Mouse (Mus musculus) intestine, postnatal 0 days (tissue): ENCODE data around the gene Mepce. TPM values are rescaled to one million over a fixed set of nuclear protein-coding genes. Genes with fewer than 3 reads are reported as not detected.

Source experiments
- ATAC-seq: fragments of 200-750 bp; cut with Nextera tagmentation; 2 replicates; pipeline ENCODE4 v1.8.0; 2017; ENCODE audit warnings: mild to moderate bottlenecking, moderate TSS enrichment, moderate library complexity
- H3K27ac ChIP-seq: fragments of 300-500 bp; sonication (generic); 2 replicates; pipeline ENCODE4 v1.5.1; 2014; ENCODE audit warnings: mild to moderate bottlenecking, low read depth, low read length, moderate library complexity
- H3K27me3 ChIP-seq: fragments of 300-500 bp; sonication (generic); replicated peaks from 2 replicates; pipeline ENCODE4 v1.6.1; 2014; ENCODE audit warnings: low read length, mixed read lengths; ENCODE audit not compliant: control insufficient read depth, insufficient read depth
- H3K36me3 ChIP-seq: fragments of 300-500 bp; sonication (generic); 2 replicates; pipeline ENCODE4 v1.6.1; 2014; ENCODE audit warnings: mild to moderate bottlenecking, moderate library complexity; ENCODE audit not compliant: control insufficient read depth, insufficient read depth
- H3K4me1 ChIP-seq: fragments of 300-500 bp; sonication (generic); replicated peaks from 2 replicates; pipeline ENCODE4 v1.6.1; 2014; ENCODE audit warnings: antibody characterized with exemption, low read length, mixed read lengths; ENCODE audit not compliant: control insufficient read depth, insufficient read depth
- H3K4me2 ChIP-seq: fragments of 300-500 bp; sonication (generic); replicated peaks from 2 replicates; pipeline ENCODE4 v1.6.1; 2014; ENCODE audit warnings: low read depth, mild to moderate bottlenecking, moderate library complexity
- H3K4me3 ChIP-seq: fragments of 300-500 bp; sonication (generic); 2 replicates; pipeline ENCODE4 v1.5.1; 2014; ENCODE audit warnings: low read depth, low read length
- H3K9ac ChIP-seq: fragments of 300-500 bp; sonication (generic); 2 replicates; pipeline ENCODE4 v1.6.1; 2014; ENCODE audit warnings: mild to moderate bottlenecking, low read depth, low read length
- H3K9me3 ChIP-seq: fragments of 300-500 bp; sonication (generic); 2 replicates; pipeline ENCODE4 v1.6.1; 2016; ENCODE audit warnings: mixed run types; ENCODE audit not compliant: control insufficient read depth
- CTCF ChIP-seq: sonication (generic); IDR thresholded peaks from 2 replicates; pipeline ENCODE4 v1.5.1; 2016; ENCODE audit warnings: low read depth, mild to moderate bottlenecking, control low read depth, antibody characterized with exemption, moderate library complexity
- WGBS: fragments of 180-500 bp; shearing (Covaris S2); extraction: QIAGEN DNeasy Blood & Tissue Kit; methylation state at CpG from one replicate; pipeline ENCODE4 v1.1.7; 2014; 5-methylcytosine and 5-hydroxymethylcytosine counted together
- polyA plus RNA-seq: library from polyadenylated mRNA; unstranded; fragments of >200 nt; fragmentation: Nextera tagmentation; extraction: Ambion mirVana; gene quantifications from 2 replicates; pipeline ENCODE4 v1.2.1, GENCODE M21; 2015

Mepce gene
- polyA plus RNA-seq, 1 experiment from 2014 or later: 10.8 TPM

- no peak for TF ChIP-seq CTCF
- H3K9me3 ChIP-seq: no peaks in the 10 kb centered on the region
- H3K4me1 ChIP-seq: no peaks in the 10 kb centered on the region
- no peak overlapping the region for H3K4me2 ChIP-seq
- 79% methylated on average over 4 of the region's 4 CpGs for WGBS
- H3K9ac ChIP-seq: no peak overlapping the region
- no peaks in the 10 kb centered on the region for H3K36me3 ChIP-seq
- H3K4me3 ChIP-seq: no peak overlapping the region
- H3K27me3 ChIP-seq: no peaks in the 10 kb centered on the region
- H3K27ac ChIP-seq: no peak overlapping the region
- no peak for ATAC-seq
Observed at GRCm38 (mm10) chr5:137831106-137831505, 43.7 kb upstream of the Mepce start.

GRCm38 (mm10) chr5:137830238-137830637, 42.8 kb upstream of the Mepce start:
- Histone ChIP-seq H3K9me3 (no peaks in the 10 kb centered on the region), H3K27me3 (no peaks in the 10 kb centered on the region), H3K4me1 (no peaks in the 10 kb centered on the region), H3K9ac (no peak overlapping the region), H3K36me3 (no peaks in the 10 kb centered on the region), H3K4me2 (no peak overlapping the region), H3K27ac (no peak overlapping the region), H3K4me3 (no peak overlapping the region)
- no peak for ATAC-seq
- WGBS: 73% methylated on average over 7 of the region's 7 CpGs
- TF ChIP-seq CTCF: no peak

GRCm38 (mm10) chr5:137828694-137829093, 41.2 kb upstream of the Mepce start:
- TF ChIP-seq CTCF: no peak
- no peaks in the 10 kb centered on the region for H3K9me3 ChIP-seq
- ATAC-seq: no peak
- no peak overlapping the region for H3K4me3 ChIP-seq
- H3K4me2 ChIP-seq: no peak overlapping the region
- H3K27me3 ChIP-seq: no peaks in the 10 kb centered on the region
- H3K27ac ChIP-seq: no peak overlapping the region
- WGBS: 78% methylated on average over 6 of the region's 6 CpGs
- no peaks in the 10 kb centered on the region for H3K4me1 ChIP-seq
- no peaks in the 10 kb centered on the region for H3K36me3 ChIP-seq
- H3K9ac ChIP-seq: no peak overlapping the region

DNA sequence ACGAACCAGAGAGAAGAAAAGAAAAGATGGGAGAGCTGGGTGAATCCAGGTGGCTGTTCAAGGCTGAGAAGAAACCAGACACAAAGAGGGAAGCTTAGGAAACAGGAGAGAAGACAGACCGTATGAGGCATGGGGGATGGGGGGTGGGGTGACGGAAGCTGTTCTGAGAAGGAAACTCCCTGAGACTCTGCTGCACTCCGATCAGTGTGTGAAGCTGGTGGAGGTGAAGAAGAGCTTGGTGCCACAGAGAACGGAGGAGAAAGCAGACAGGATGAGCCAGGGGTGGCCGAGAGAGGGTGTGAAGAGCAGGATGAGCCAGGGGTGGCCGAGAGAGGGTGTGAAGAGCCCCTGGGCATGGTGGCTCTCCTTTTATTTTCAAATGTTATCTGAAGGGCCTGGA, 39.0 kb upstream of the Mepce start:
- Histone ChIP-seq H3K36me3 (no peaks in the 10 kb centered on the region), H3K4me2 (no peak overlapping the region), H3K27ac (no peak overlapping the region), H3K4me1 (no peaks in the 10 kb centered on the region), H3K9ac (no peak overlapping the region), H3K27me3 (no peaks in the 10 kb centered on the region), H3K9me3 (no peaks in the 10 kb centered on the region), H3K4me3 (no peak overlapping the region)
- no peak for ATAC-seq
- 47% methylated on average over 7 of the region's 7 CpGs for WGBS
- no peak for TF ChIP-seq CTCF

DNA sequence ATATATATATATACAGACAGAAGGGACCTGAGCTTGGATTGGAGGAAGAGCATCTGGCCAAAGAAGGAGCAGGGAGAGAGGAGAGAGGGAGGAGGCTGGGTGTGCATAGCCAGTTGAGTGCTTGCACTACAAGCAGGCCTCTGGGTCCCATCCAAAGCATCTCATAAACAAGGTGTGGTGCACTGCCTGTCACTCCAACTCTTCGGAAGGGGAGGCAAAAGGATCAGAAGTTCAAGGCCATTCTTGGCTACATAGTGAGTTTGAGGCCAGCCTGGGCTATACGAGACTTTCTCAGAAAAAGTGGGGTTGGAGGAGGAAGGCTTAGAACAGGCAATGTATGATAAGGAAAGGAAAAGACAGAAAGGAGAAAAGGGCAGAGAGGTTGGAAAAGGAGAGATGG, 38.5 kb upstream of the Mepce start:
- Histone ChIP-seq H3K9ac (no peak overlapping the region), H3K4me2 (no peak overlapping the region), H3K27ac (no peak overlapping the region), H3K4me1 (no peaks in the 10 kb centered on the region), H3K4me3 (no peak overlapping the region), H3K27me3 (no peaks in the 10 kb centered on the region), H3K9me3 (no peaks in the 10 kb centered on the region), H3K36me3 (no peaks in the 10 kb centered on the region)
- no peak for ATAC-seq
- no peak for TF ChIP-seq CTCF
- WGBS: 62% methylated on average over 2 of the region's 2 CpGs

DNA sequence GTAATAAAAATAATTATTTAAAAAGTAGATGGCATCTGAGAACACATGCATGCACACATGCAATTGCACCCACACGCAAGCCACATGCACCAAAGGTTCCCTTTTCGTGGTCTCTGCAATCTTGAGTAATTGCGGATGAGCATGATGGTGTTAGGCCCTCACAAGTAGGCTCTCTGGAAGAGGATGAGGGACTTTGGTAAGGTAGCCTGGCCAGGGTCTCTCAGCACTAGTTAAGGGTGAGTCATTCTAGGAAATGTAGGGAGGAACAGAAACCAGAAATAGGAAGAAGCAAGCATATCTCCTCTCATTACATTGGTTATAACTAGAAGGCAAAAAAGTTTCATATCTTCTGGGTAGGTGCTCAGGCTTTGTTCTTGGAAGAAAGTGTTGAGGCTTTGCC, 37.6 kb upstream of the Mepce start:
- Histone ChIP-seq H3K4me3 (no peak overlapping the region), H3K36me3 (no peaks in the 10 kb centered on the region), H3K27me3 (no peaks in the 10 kb centered on the region), H3K9ac (no peak overlapping the region), H3K9me3 (no peaks in the 10 kb centered on the region), H3K4me2 (no peak overlapping the region), H3K4me1 (no peaks in the 10 kb centered on the region), H3K27ac (no peak overlapping the region)
- WGBS: 94% methylated on average over 3 of the region's 3 CpGs
- no peak for ATAC-seq
- TF ChIP-seq CTCF: no peak

DNA sequence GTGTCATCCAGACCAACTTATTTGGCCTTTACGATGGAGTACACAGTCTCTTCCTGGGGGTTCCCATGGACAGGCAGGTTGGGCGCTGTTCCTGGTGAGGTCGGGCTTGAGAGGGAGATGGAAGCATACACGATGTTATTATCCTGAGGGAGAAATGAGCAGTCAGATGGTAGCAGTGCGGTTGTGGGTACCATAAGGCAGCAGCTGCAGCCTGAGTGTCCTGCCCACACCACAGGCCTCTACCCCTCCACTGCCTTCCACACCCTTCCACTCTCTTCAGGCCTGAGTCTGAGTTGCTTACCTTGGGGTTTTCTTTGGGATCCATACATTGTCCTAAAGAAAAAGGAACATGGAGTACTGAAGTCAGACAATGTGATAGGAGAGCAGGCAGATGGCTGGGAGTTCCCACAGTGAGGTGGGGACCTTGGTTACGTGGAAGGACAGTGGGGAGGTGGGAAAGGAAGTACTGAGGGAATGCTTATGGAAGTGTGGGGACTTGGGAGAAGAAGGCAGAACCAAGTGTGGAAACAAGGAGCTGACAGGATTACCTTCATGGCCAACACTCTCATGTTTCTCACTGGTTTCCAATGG, 36.1 kb upstream of the Mepce start:
- Histone ChIP-seq H3K4me2 (no peak overlapping the region), H3K9me3 (no peaks in the 10 kb centered on the region), H3K27ac (no peak overlapping the region), H3K4me3 (no peak overlapping the region), H3K4me1 (no peaks in the 10 kb centered on the region), H3K36me3 (no peaks in the 10 kb centered on the region), H3K9ac (no peak overlapping the region), H3K27me3 (no peaks in the 10 kb centered on the region)
- no peak for TF ChIP-seq CTCF
- 83% methylated on average over 6 of the region's 6 CpGs for WGBS
- no peak for ATAC-seq
